Mouse (Mus musculus) heart, adult 2 months (tissue): ENCODE results near the gene Gm5105.
A peak's percentile ranks its signal among the peaks of the same experiment; 100 is the strongest.

Source experiments
- CTCF ChIP-seq: fragments of 200-600 bp; IDR thresholded peaks from 2 replicates; pipeline ENCODE4 v1.8.1; 2022; ENCODE audit warnings: antibody characterized with exemption, mild to moderate bottlenecking, moderate library complexity
- POLR2A ChIP-seq: fragments of 200-500 bp; IDR thresholded peaks from 2 replicates; pipeline ENCODE4 v1.6.1; 2011; ENCODE audit warnings: mild to moderate bottlenecking, low read depth, low read length, control low read depth; ENCODE audit not compliant: insufficient read depth

- TF ChIP-seq CTCF, result no peak
- TF ChIP-seq POLR2A, result 0 out of 2 replicates have a peak, but pooled peaks have one; percentile 14
These were observed 37.8 kb downstream of the Gm5105 start for GRCm38 (mm10) chr3:138029351-138029750.
